Mouse (Mus musculus) limb, embryonic 13.5 days (tissue): Measurements from ENCODE around the gene Gsdma3. TPM values are rescaled to one million over a fixed set of nuclear protein-coding genes. Genes with fewer than 3 reads are reported as not detected.

ENCODE experiments used
- ATAC-seq: fragments of 200-750 bp; cut with Nextera tagmentation; 2 replicates; pipeline ENCODE4 v1.8.0; 2017; ENCODE audit warnings: low read depth, moderate number of reproducible peaks, moderate TSS enrichment; ENCODE audit not compliant: low FRiP score
- H3K27ac ChIP-seq: fragments of 300-500 bp; sonication (generic); 2 replicates; pipeline ENCODE4 v1.5.1; 2015; ENCODE audit warnings: inconsistent platforms, mild to moderate bottlenecking, moderate library complexity
- H3K27me3 ChIP-seq: fragments of 300-500 bp; sonication (generic); 2 replicates; pipeline ENCODE4 v1.6.1; 2015; ENCODE audit warnings: mild to moderate bottlenecking, inconsistent platforms
- H3K36me3 ChIP-seq: fragments of 300-500 bp; sonication (generic); 2 replicates; pipeline ENCODE4 v1.6.1; 2015; ENCODE audit warnings: inconsistent platforms, mild to moderate bottlenecking, moderate library complexity
- H3K4me1 ChIP-seq: fragments of 300-500 bp; sonication (generic); 2 replicates; pipeline ENCODE4 v1.6.1; 2015; ENCODE audit warnings: inconsistent platforms
- H3K4me2 ChIP-seq: fragments of 300-500 bp; sonication (generic); replicated peaks from 2 replicates; pipeline ENCODE4 v1.6.1; 2015; ENCODE audit warnings: inconsistent platforms, mild to moderate bottlenecking, moderate library complexity
- H3K4me3 ChIP-seq: fragments of 300-500 bp; sonication (generic); 2 replicates; pipeline ENCODE4 v1.5.1; 2015; ENCODE audit warnings: moderate library complexity, mild to moderate bottlenecking, inconsistent platforms
- H3K9ac ChIP-seq: fragments of 300-500 bp; sonication (generic); 2 replicates; pipeline ENCODE4 v1.6.1; 2015; ENCODE audit warnings: mild to moderate bottlenecking, inconsistent platforms
- H3K9me3 ChIP-seq: fragments of 300-500 bp; sonication (generic); 2 replicates; pipeline ENCODE4 v1.6.1; 2016; ENCODE audit warnings: inconsistent platforms
- WGBS: fragments of 180-500 bp; shearing (Covaris S2); methylation state at CpG from one replicate; pipeline ENCODE4 v1.1.7; 2015; 5-methylcytosine and 5-hydroxymethylcytosine counted together
- polyA plus RNA-seq: library from polyadenylated mRNA; unstranded; fragments of >200 nt; fragmentation: Nextera tagmentation; extraction: Ambion mirVana; gene quantifications from 2 replicates; pipeline ENCODE4 v1.2.1, GENCODE M21; 2015

The Gsdma3 gene
- polyA plus RNA-seq = not detected in 2 replicates

DNA sequence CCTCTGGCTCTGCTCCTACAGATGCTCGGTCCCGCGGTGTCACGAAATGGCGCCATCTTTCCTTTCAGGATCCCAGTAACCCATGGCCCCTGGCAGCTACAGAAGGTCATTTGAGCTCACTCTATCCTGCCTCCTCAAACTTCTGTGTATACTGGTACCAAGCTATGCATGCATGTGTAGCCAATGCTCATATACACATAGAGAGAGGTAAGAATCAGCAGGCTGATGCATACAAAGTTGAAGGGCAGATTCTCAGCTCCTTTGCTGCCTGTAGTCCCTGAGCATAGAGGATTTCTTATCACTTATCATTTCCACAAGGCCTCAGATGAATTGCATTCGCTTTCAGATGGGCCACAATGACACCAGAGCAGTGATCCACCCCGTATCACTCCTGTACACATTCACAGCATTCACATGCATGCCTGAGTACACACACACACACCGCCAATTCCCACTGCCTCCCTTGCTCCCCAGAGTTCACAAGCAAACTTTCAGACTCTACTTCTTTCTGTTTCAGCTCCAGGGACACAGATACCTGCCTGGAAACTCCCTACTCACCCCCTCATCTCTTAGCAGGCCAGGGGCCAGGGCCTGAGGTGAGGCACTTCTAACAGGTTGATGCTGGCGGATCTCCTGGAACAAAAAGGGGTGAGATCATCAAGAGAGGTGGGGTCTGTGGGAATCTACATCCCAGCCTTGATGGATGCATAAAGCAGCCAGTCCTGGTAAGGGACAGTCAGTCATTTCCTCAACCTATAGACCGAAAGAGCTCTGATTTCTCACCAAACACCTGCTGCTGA, at the start of gene Gsdma3, which contains the start of gene Gm12355:
Gsdma3 (plus strand) TSS at position 750 of the 800 bp plus-strand sequence.
Gm12355 (minus strand) TSS at position 51 of the 800 bp plus-strand sequence.
- Histone ChIP-seq H3K27me3 (no peaks in the 10 kb centered on the region), H3K4me3 (no peak within 1 kb of the TSS), H3K9me3 (peaks cover 7% of the 10 kb centered on the region; the same call in 1 of the 2 replicates), H3K27ac (no peak within 1 kb of the TSS), H3K4me2 (no peak within 1 kb of the TSS), H3K9ac (no peak within 1 kb of the TSS), H3K36me3 (no peaks in the 10 kb centered on the region), H3K4me1 (no peaks in the 10 kb centered on the region)
- 87% methylated on average over 10 of the region's 10 CpGs for WGBS
- no peak for ATAC-seq

DNA sequence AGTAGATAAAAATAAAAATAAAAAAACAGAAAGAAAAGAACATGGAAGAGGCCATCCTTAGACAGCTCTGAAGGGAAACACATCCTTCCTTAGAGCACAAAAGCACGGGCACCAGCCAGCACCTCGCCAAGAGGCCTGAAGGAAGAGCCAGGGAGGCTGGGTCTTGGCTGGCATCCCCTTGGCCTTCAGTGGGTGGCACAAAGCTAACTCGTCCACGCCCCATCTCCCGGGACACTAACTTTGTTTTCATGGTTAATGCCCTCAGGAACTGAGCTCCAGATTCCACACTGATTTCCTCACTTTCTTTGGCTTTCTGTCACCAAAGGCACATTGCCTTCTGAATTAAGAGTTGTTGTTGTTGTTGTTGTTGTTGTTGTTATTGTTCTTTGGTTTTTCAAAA, 48.4 kb upstream of the Gsdma3 start:
- no peak overlapping the region for H3K9ac ChIP-seq
- no peaks in the 10 kb centered on the region for H3K9me3 ChIP-seq
- H3K4me3 ChIP-seq = no peak overlapping the region
- no peak overlapping the region for H3K4me2 ChIP-seq
- peaks cover 34% of the 10 kb centered on the region for H3K36me3 ChIP-seq
- H3K4me1 ChIP-seq = no peaks in the 10 kb centered on the region
- H3K27me3 ChIP-seq = no peaks in the 10 kb centered on the region
- no peak for ATAC-seq
- WGBS = 88% methylated on average over 5 of the region's 5 CpGs
- no peak overlapping the region for H3K27ac ChIP-seq

DNA sequence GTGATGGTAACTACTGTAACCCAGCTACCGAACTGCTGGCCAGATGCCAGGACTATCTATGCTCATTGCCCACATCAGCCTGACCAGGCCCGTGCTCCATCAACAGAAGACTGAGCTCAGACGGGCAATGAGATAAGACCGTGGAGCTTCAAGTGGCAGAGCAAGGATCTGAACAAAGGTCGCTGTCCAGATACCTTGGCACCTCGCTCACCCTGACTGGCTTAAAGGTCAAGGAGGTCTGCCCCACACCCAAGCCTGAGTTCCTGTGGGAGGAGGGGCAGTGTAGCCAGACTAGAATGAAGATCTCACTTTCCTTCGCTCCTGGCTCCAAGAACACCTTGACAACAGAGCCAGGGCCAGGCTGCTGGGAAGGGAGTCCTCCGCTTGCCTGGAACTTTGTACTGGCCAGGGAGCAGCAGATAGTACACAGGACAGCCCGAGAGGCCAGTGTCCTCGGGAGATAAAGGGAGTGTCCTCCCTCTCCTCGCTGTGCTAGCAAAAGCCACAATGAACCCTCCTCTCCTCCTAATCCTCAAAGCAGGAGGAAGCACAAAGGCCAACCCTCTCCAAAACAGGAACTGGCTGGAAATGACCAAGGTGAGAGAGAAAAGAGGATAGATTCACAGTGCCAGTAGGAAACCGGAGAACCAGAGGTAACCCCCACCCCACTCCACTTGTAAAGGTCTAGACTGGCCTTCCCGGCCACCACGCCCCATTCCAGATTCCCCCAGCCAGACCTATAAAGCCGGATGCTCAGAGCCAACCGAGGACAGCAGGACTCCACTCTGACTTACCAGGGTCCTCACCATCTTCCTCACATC, 45.6 kb upstream of the Gsdma3 start:
- Histone ChIP-seq H3K36me3 (peaks cover 49% of the 10 kb centered on the region), H3K27ac (no peak overlapping the region), H3K9me3 (no peaks in the 10 kb centered on the region), H3K4me1 (peaks cover 11% of the 10 kb centered on the region), H3K9ac (no peak overlapping the region), H3K4me2 (no peak overlapping the region), H3K27me3 (no peaks in the 10 kb centered on the region), H3K4me3 (no peak overlapping the region)
- WGBS = 83% methylated on average over 16 of the region's 16 CpGs
- 0 out of 2 replicates have a peak, but pooled peaks have one; percentile 33 for ATAC-seq

DNA sequence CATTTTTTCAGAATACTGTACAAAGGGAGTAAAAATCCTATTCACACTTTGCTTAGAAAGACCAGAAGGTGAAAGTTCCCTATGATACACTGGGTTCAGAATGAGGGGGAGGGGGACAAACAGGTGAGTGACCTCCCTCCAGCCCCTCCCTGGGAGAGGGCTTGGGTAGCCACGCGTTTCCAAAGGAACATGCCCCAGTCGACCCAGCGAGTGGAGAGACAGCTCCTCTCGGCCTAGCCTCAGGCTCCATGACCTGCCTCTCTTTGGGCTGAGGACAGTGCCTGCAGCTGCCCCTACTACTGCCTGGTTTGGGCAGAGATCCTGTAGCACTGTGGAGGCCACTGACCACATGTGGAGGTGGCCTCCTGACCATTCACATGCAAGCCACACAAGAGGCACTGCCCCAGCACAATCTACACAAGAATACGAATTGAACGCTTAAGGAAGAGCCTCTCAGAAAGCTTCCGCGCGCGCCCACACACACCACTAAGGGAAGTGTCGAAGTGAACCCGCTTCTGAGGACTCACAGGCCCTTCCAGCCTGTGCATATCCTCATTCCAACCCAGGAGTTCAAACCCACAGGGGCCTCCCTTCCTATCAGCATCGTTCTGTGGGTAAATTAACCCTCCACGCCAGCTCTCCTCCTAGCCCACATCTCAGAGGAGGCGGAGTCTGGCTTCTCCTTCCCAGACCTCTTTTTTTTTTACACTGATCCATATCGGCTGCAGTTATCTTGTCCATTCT, 44.7 kb upstream of the Gsdma3 start:
- no peak for ATAC-seq
- peaks cover 49% of the 10 kb centered on the region for H3K36me3 ChIP-seq
- 79% methylated on average over 17 of the region's 17 CpGs for WGBS

DNA sequence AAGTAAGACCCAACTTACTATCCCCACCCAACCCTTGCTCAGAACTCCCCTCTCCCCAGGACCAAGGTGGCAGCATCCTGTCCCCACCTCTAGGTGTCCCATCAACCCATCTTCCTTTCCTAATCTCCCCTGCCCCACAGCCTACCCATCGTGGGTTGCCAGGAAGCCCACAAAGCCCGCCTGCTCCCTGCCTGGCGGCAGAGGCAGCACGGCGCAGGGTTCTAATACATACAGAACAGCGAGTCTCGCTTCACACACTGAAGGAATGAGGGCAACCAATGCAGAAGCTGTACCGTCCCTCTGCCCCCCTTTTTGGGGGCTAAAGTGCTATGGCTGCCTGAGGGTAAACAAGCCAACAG, 44.2 kb upstream of the Gsdma3 start:
- peaks cover 20% of the 10 kb centered on the region for H3K4me1 ChIP-seq
- peaks cover 49% of the 10 kb centered on the region for H3K36me3 ChIP-seq
- no peak for ATAC-seq
- no peaks in the 10 kb centered on the region for H3K27me3 ChIP-seq
- WGBS = 87% methylated on average over 8 of the region's 8 CpGs
- no peaks in the 10 kb centered on the region for H3K9me3 ChIP-seq
- H3K9ac ChIP-seq = no peak overlapping the region
- H3K4me3 ChIP-seq = no peak overlapping the region
- H3K27ac ChIP-seq = no peak overlapping the region
- H3K4me2 ChIP-seq = no peak overlapping the region

More for the DNA sequence above, 44.7 kb upstream of the Gsdma3 start:
- Histone ChIP-seq H3K4me1 (peaks cover 20% of the 10 kb centered on the region), H3K9ac (no peak overlapping the region), H3K9me3 (no peaks in the 10 kb centered on the region), H3K4me2 (no peak overlapping the region), H3K27ac (no peak overlapping the region), H3K4me3 (no peak overlapping the region), H3K27me3 (no peaks in the 10 kb centered on the region)

DNA sequence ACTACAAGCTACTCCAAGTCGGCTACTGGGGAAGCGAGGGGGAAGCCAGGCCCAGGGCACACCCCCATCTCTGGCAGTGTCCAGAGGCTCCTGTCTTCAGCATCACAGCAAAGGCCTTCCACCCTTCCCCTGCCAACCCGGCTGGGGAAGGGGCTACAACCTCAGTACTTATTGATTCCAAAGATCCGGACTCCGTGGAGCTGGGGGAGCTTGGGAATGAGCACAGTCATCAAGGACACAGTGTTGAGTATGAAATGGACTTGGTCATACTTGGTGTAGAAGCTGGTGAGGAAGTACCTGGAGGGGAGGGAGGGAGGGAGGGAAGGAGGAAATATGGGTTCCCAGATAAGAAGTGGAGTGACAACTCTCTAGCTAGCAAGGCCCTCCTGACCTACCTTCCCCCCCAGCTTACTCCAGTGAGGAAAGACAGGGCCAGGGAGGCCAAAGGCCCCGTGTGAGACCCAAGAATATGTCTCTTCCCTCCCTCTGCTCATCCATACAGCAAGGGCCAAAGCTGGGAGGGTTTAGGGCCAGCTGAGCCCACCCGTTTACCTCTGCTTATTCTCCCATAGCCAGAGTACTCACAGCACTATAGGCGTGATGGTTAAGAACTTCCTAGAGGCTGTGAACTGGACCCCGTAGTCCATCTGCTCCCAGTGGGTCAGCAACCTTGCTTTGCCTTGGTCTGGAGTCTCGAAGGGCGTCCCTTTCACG, 43.5 kb upstream of the Gsdma3 start:
- Histone ChIP-seq H3K36me3 (peaks cover 49% of the 10 kb centered on the region), H3K27ac (no peak overlapping the region), H3K4me2 (no peak overlapping the region), H3K9me3 (no peaks in the 10 kb centered on the region), H3K27me3 (no peaks in the 10 kb centered on the region), H3K9ac (no peak overlapping the region), H3K4me3 (no peak overlapping the region), H3K4me1 (peaks cover 24% of the 10 kb centered on the region)
- ATAC-seq = no peak
- WGBS = 89% methylated on average over 12 of the region's 12 CpGs

DNA sequence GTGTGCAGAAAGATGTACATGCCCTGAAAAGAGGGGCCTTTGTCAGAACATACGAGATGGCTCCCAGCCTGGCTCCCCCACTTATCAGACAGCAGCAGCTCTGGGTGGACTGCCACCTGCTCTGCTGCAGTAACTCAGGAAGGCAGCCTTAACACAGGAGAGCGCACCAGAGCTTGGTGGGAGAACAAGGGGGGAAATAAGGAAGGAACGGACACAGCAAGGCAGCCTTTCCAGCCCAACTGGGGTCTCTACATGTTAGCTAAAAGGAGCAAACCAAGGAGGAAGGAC, 43.0 kb upstream of the Gsdma3 start:
- ATAC-seq = no peak
- Histone ChIP-seq H3K4me2 (no peak overlapping the region), H3K36me3 (peaks cover 49% of the 10 kb centered on the region), H3K27ac (no peak overlapping the region), H3K9me3 (no peaks in the 10 kb centered on the region), H3K27me3 (no peaks in the 10 kb centered on the region), H3K9ac (no peak overlapping the region), H3K4me1 (peaks cover 29% of the 10 kb centered on the region), H3K4me3 (no peak overlapping the region)
- 93% methylated on average over 3 of the region's 3 CpGs for WGBS

DNA sequence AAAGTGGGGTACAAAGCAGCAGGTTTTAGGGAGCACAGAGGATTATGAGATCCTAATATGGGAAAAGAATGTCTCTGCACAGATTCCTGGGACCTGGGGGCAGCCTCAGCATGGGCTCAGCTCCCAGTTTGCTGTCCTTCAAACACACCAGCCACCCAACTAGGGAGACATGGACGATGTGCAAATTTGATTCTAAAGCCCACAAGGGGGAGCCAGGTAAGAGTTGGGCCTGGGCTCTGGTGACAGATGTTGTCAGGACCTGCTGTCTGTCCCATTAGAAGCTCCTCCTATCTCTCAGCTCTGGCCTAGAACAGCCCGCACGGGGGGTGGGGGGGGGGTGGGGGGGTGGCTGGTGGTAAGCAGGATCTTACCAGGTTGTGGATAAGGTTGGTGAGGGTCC, 42.6 kb upstream of the Gsdma3 start:
- H3K9ac ChIP-seq = no peak overlapping the region
- H3K4me1 ChIP-seq = peaks cover 33% of the 10 kb centered on the region
- H3K9me3 ChIP-seq = no peaks in the 10 kb centered on the region
- no peaks in the 10 kb centered on the region for H3K27me3 ChIP-seq
- no peak overlapping the region for H3K4me2 ChIP-seq
- no peak for ATAC-seq
- 27% methylated on average over 3 of the region's 3 CpGs for WGBS
- no peak overlapping the region for H3K4me3 ChIP-seq
- H3K36me3 ChIP-seq = peaks cover 49% of the 10 kb centered on the region
- H3K27ac ChIP-seq = no peak overlapping the region

DNA sequence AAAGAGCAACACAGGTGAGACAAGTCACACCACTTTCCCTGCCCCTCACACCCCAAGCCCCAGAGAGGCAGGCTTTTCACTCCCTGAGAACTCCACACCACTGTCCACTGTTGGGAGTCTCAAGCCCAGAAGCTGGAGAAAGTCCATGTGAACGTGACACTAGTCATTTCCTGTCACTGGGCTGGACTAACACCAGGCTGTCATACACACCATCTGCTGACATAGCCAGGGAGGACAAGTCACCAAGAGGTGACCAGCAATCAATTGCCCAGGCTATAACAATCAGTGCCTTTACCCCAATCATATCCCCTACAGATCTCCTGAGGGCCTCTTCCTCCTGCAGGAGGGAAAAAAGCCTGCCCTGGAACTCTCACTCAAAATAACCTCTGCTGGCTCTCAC, 42.0 kb upstream of the Gsdma3 start:
- H3K4me3 ChIP-seq = no peak overlapping the region
- H3K9ac ChIP-seq = no peak overlapping the region
- H3K9me3 ChIP-seq = no peaks in the 10 kb centered on the region
- peaks cover 49% of the 10 kb centered on the region for H3K36me3 ChIP-seq
- H3K4me1 ChIP-seq = peaks cover 33% of the 10 kb centered on the region
- no peak overlapping the region for H3K4me2 ChIP-seq
- ATAC-seq = no peak
- no peak overlapping the region for H3K27ac ChIP-seq
- H3K27me3 ChIP-seq = no peaks in the 10 kb centered on the region
- 46% methylated on average over 1 of the region's 1 CpGs for WGBS

DNA sequence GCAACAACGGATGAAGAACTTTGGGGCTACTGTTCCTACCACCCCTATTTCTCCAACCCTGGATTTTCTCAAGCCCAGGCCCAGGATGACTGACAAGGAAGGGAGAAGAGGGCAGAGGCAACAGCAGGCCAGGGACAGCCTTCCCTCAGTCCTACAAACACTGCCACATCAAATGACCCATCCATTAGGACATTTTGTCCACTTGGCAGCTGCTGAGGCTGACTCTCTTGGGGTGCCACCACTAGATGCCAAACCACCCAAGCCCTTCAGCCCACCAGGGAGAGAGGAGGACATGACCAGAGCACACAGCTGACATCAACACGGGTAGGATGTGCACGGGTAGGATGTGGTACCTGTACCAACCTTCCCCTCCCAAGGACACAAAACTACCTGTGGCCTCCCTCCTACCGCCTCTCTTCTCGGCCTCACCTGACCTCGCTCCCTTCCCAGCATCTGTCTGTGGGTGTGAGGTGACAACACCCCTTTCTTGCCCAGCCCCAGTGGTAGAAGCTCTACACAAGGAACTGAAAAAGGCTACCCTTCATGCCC, 41.5 kb upstream of the Gsdma3 start:
- Histone ChIP-seq H3K4me3 (peak overlapping the region; percentile 88; the same call in 1 of the 2 replicates), H3K9ac (peak overlapping the region; percentile 91), H3K27ac (no peak overlapping the region), H3K9me3 (no peaks in the 10 kb centered on the region), H3K4me2 (peak overlapping the region; percentile 91; the same call in 1 of the 2 replicates), H3K27me3 (no peaks in the 10 kb centered on the region), H3K4me1 (peaks cover 33% of the 10 kb centered on the region), H3K36me3 (peaks cover 46% of the 10 kb centered on the region)
- WGBS = 91% methylated on average over 6 of the region's 6 CpGs
- ATAC-seq = no peak

DNA sequence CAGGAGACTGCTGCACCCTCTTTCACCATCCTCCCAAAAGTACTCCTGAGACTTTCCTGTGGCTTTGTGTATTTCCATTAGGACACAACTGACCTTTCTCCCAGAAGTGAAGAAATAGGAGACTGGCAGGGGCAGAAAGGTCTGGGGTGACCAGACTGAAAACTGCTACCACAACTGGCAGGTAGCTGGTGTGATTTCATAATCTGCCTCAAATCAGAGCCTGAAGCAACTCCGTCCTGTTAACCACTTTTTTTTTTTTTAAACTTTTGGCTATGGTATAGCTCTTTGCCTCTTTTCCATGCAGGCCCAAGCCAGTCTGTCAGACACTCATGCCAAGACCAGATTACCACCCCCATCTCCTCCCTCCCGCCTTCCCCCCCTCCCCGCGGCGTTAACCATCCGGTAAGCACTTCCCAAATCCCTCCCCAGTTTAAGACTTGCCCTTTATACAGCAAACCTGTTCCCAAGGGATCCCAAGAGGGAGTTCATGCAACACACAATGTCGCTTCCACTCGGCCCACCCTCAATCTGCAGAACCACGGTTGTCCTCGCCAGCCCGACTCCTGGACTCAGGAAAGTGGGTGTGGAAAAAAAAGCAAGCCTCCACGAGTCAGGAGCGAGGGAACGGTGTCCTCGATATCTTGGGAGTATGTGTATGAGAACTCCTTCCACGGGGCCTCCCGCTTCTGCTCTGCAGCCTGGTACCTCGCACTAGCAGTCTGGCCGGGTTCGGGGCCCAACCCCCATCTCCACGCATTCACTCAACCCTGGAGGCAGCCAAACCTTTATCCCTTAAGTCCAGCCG, 39.9 kb upstream of the Gsdma3 start:
- Histone ChIP-seq H3K9me3 (no peaks in the 10 kb centered on the region), H3K36me3 (peaks cover 30% of the 10 kb centered on the region), H3K27me3 (peaks cover 3% of the 10 kb centered on the region), H3K4me3 (peak overlapping the region; percentile 88), H3K4me1 (peaks cover 33% of the 10 kb centered on the region), H3K4me2 (peak overlapping the region; percentile 91), H3K9ac (peak overlapping the region; percentile 91), H3K27ac (peak overlapping the region; percentile 67)
- WGBS = 1% methylated on average over 22 of the region's 22 CpGs
- ATAC-seq = peak; percentile 60
